Mouse (Mus musculus) hindbrain, embryonic 13.5 days (tissue): ENCODE measurements at regions not wholly inside any gene's neighbourhood (a gene's known extent, or its start where the extent isn't known, plus 50 kb on each side); places are given as distances from the start of the nearest gene placed in this dataset.

ENCODE experiments used
- ATAC-seq: fragments of 200-750 bp; cut with Nextera tagmentation; 2 replicates; pipeline ENCODE4 v1.8.0; 2017; ENCODE audit warnings: moderate TSS enrichment; ENCODE audit not compliant: low FRiP score
- H3K27ac ChIP-seq: fragments of 300-500 bp; sonication (generic); 2 replicates; pipeline ENCODE4 v1.5.1; 2015; ENCODE audit warnings: inconsistent platforms, mild to moderate bottlenecking, moderate library complexity
- H3K27me3 ChIP-seq: fragments of 300-500 bp; sonication (generic); 2 replicates; pipeline ENCODE4 v1.6.1; 2015; ENCODE audit warnings: mild to moderate bottlenecking, inconsistent platforms
- H3K36me3 ChIP-seq: fragments of 300-500 bp; sonication (generic); 2 replicates; pipeline ENCODE4 v1.6.1; 2015; ENCODE audit warnings: mild to moderate bottlenecking, inconsistent platforms
- H3K4me1 ChIP-seq: fragments of 300-500 bp; sonication (generic); replicated peaks from 2 replicates; pipeline ENCODE4 v1.6.1; 2015; ENCODE audit warnings: inconsistent platforms
- H3K4me2 ChIP-seq: fragments of 300-500 bp; sonication (generic); 2 replicates; pipeline ENCODE4 v1.6.1; 2015; ENCODE audit warnings: inconsistent platforms, mild to moderate bottlenecking, moderate library complexity
- H3K4me3 ChIP-seq: fragments of 300-500 bp; sonication (generic); 2 replicates; pipeline ENCODE4 v1.5.1; 2015; ENCODE audit warnings: mild to moderate bottlenecking, inconsistent platforms
- H3K9ac ChIP-seq: fragments of 300-500 bp; sonication (generic); 2 replicates; pipeline ENCODE4 v1.6.1; 2015; ENCODE audit warnings: mild to moderate bottlenecking, inconsistent platforms
- H3K9me3 ChIP-seq: fragments of 300-500 bp; sonication (generic); 2 replicates; pipeline ENCODE4 v1.6.1; 2016; ENCODE audit warnings: inconsistent platforms
- WGBS: fragments of 180-500 bp; shearing (Covaris S2); methylation state at CpG from one replicate; pipeline ENCODE4 v1.1.7; 2015; 5-methylcytosine and 5-hydroxymethylcytosine counted together

- Histone ChIP-seq H3K4me2 (no peak overlapping the region), H3K9me3 (no peaks in the 10 kb centered on the region; the same call in 1 of the 2 replicates), H3K36me3 (no peaks in the 10 kb centered on the region), H3K27ac (no peak overlapping the region), H3K9ac (no peak overlapping the region), H3K27me3 (no peaks in the 10 kb centered on the region), H3K4me3 (no peak overlapping the region), H3K4me1 (no peaks in the 10 kb centered on the region)
- 89% methylated on average over 3 of the region's 3 CpGs for WGBS
- no peak for ATAC-seq
Observed at GRCm38 (mm10) chr1:77209395-77209794, 305.5 kb downstream of the Epha4 start.

- no peak overlapping the region for H3K4me3 ChIP-seq
- no peak overlapping the region for H3K4me2 ChIP-seq
- no peak overlapping the region for H3K27ac ChIP-seq
- H3K9me3 ChIP-seq, result no peaks in the 10 kb centered on the region
- no peaks in the 10 kb centered on the region for H3K4me1 ChIP-seq
- H3K9ac ChIP-seq, result no peak overlapping the region
- no peaks in the 10 kb centered on the region for H3K36me3 ChIP-seq
- no peak for ATAC-seq
- H3K27me3 ChIP-seq, result no peaks in the 10 kb centered on the region
- WGBS, result 69% methylated on average over 8 of the region's 8 CpGs
Observed at GRCm38 (mm10) chr1:77213462-77214098, 301.3 kb downstream of the Epha4 start.

GRCm38 (mm10) chr1:77219488-77220321 lies 295.2 kb downstream of the Epha4 start:
- WGBS, result 76% methylated on average over 3 of the region's 3 CpGs
- no peak overlapping the region for H3K9ac ChIP-seq
- no peak overlapping the region for H3K4me3 ChIP-seq

GRCm38 (mm10) chr1:77220322-77220590 lies 294.6 kb downstream of the Epha4 start:
- H3K27me3 ChIP-seq, result no peaks in the 10 kb centered on the region
- no peak overlapping the region for H3K4me2 ChIP-seq
- no peaks in the 10 kb centered on the region for H3K4me1 ChIP-seq
- no peaks in the 10 kb centered on the region for H3K36me3 ChIP-seq
- H3K4me3 ChIP-seq, result no peak overlapping the region
- no peak overlapping the region for H3K9ac ChIP-seq
- ATAC-seq, result no peak
- 97% methylated on average over 1 of the region's 1 CpGs for WGBS
- H3K9me3 ChIP-seq, result no peaks in the 10 kb centered on the region
- H3K27ac ChIP-seq, result no peak overlapping the region

More at GRCm38 (mm10) chr1:77219488-77220321, 295.2 kb downstream of the Epha4 start:
- H3K4me2 ChIP-seq, result no peak overlapping the region
- ATAC-seq, result no peak
- no peaks in the 10 kb centered on the region for H3K9me3 ChIP-seq
- H3K4me1 ChIP-seq, result no peaks in the 10 kb centered on the region
- no peaks in the 10 kb centered on the region for H3K36me3 ChIP-seq
- H3K27me3 ChIP-seq, result no peaks in the 10 kb centered on the region
- H3K27ac ChIP-seq, result no peak overlapping the region

GRCm38 (mm10) chr1:77220783-77221182 lies 294.1 kb downstream of the Epha4 start:
- WGBS, result 75% methylated on average over 6 of the region's 6 CpGs
- H3K4me2 ChIP-seq, result no peak overlapping the region
- H3K27ac ChIP-seq, result no peak overlapping the region
- ATAC-seq, result no peak
- no peaks in the 10 kb centered on the region for H3K36me3 ChIP-seq
- H3K4me1 ChIP-seq, result no peaks in the 10 kb centered on the region
- no peak overlapping the region for H3K4me3 ChIP-seq
- H3K9me3 ChIP-seq, result no peaks in the 10 kb centered on the region
- no peak overlapping the region for H3K9ac ChIP-seq
- no peaks in the 10 kb centered on the region for H3K27me3 ChIP-seq

- Histone ChIP-seq H3K9ac (no peak overlapping the region), H3K4me2 (no peak overlapping the region), H3K27ac (no peak overlapping the region), H3K9me3 (no peaks in the 10 kb centered on the region), H3K4me3 (no peak overlapping the region), H3K27me3 (no peaks in the 10 kb centered on the region), H3K4me1 (peaks cover 6% of the 10 kb centered on the region), H3K36me3 (no peaks in the 10 kb centered on the region)
- no peak for ATAC-seq
- WGBS, result 92% methylated on average over 2 of the region's 2 CpGs
Observed at GRCm38 (mm10) chr1:77221900-77222299, 293.0 kb downstream of the Epha4 start.

GRCm38 (mm10) chr1:77226546-77226945 lies 288.3 kb downstream of the Epha4 start:
- Histone ChIP-seq H3K4me1 (peaks cover 12% of the 10 kb centered on the region), H3K4me2 (peak overlapping the region; percentile 6; the same call in 1 of the 2 replicates), H3K36me3 (no peaks in the 10 kb centered on the region), H3K4me3 (no peak overlapping the region), H3K9me3 (no peaks in the 10 kb centered on the region), H3K9ac (no peak overlapping the region), H3K27me3 (no peaks in the 10 kb centered on the region), H3K27ac (no peak overlapping the region)
- no peak for ATAC-seq
- 57% methylated on average over 4 of the region's 4 CpGs for WGBS

GRCm38 (mm10) chr1:77226991-77227515 lies 287.8 kb downstream of the Epha4 start:
- Histone ChIP-seq H3K27me3 (no peaks in the 10 kb centered on the region), H3K9ac (no peak overlapping the region), H3K4me2 (peak overlapping the region; percentile 6; the same call in 1 of the 2 replicates), H3K36me3 (no peaks in the 10 kb centered on the region), H3K9me3 (no peaks in the 10 kb centered on the region), H3K27ac (no peak overlapping the region), H3K4me1 (peaks cover 12% of the 10 kb centered on the region), H3K4me3 (no peak overlapping the region)
- no peak for ATAC-seq
- 27% methylated on average over 12 of the region's 12 CpGs for WGBS

- 72% methylated on average over 6 of the region's 6 CpGs for WGBS
- Histone ChIP-seq H3K9ac (no peak overlapping the region), H3K27ac (no peak overlapping the region), H3K36me3 (no peaks in the 10 kb centered on the region), H3K9me3 (no peaks in the 10 kb centered on the region), H3K4me2 (no peak overlapping the region), H3K4me1 (peaks cover 12% of the 10 kb centered on the region), H3K4me3 (no peak overlapping the region), H3K27me3 (no peaks in the 10 kb centered on the region)
- ATAC-seq, result no peak
Observed at GRCm38 (mm10) chr1:77227800-77228199, 287.1 kb downstream of the Epha4 start.

GRCm38 (mm10) chr1:77229561-77229960 lies 285.3 kb downstream of the Epha4 start:
- H3K4me1 ChIP-seq, result peaks cover 12% of the 10 kb centered on the region
- WGBS, result 85% methylated on average over 4 of the region's 4 CpGs
- H3K4me3 ChIP-seq, result no peak overlapping the region

GRCm38 (mm10) chr1:77233010-77233409 lies 281.9 kb downstream of the Epha4 start:
- no peak for ATAC-seq
- H3K9me3 ChIP-seq, result no peaks in the 10 kb centered on the region
- H3K4me3 ChIP-seq, result no peak overlapping the region
- H3K4me2 ChIP-seq, result no peak overlapping the region
- WGBS, result 80% methylated on average over 4 of the region's 4 CpGs
- no peaks in the 10 kb centered on the region for H3K4me1 ChIP-seq
- no peak overlapping the region for H3K27ac ChIP-seq
- H3K27me3 ChIP-seq, result no peaks in the 10 kb centered on the region
- H3K9ac ChIP-seq, result no peak overlapping the region
- no peaks in the 10 kb centered on the region for H3K36me3 ChIP-seq

More at GRCm38 (mm10) chr1:77229561-77229960, 285.3 kb downstream of the Epha4 start:
- Histone ChIP-seq H3K9ac (no peak overlapping the region), H3K36me3 (no peaks in the 10 kb centered on the region), H3K27me3 (no peaks in the 10 kb centered on the region), H3K9me3 (no peaks in the 10 kb centered on the region), H3K4me2 (no peak overlapping the region), H3K27ac (no peak overlapping the region)
- no peak for ATAC-seq

- no peak for ATAC-seq
- 69% methylated on average over 2 of the region's 2 CpGs for WGBS
- Histone ChIP-seq H3K9me3 (no peaks in the 10 kb centered on the region), H3K4me3 (no peak overlapping the region), H3K4me2 (no peak overlapping the region), H3K4me1 (no peaks in the 10 kb centered on the region), H3K9ac (no peak overlapping the region), H3K27ac (no peak overlapping the region), H3K27me3 (no peaks in the 10 kb centered on the region), H3K36me3 (no peaks in the 10 kb centered on the region)
Observed at GRCm38 (mm10) chr1:77244642-77245041, 270.2 kb downstream of the Epha4 start.

GRCm38 (mm10) chr1:77246047-77246446 lies 268.8 kb downstream of the Epha4 start:
- Histone ChIP-seq H3K4me3 (no peak overlapping the region), H3K9ac (no peak overlapping the region), H3K4me2 (no peak overlapping the region), H3K9me3 (no peaks in the 10 kb centered on the region), H3K36me3 (no peaks in the 10 kb centered on the region), H3K27ac (no peak overlapping the region), H3K27me3 (no peaks in the 10 kb centered on the region), H3K4me1 (no peaks in the 10 kb centered on the region)
- ATAC-seq, result no peak
- WGBS, result 57% methylated on average over 3 of the region's 3 CpGs
